9 mouse cellular contexts compared by ENCODE assay signal in genomic region chr8:70600473-70601270, GRCm38 (mm10). TPM values are rescaled to one million over a fixed set of nuclear protein-coding genes. Genes with fewer than 3 reads are reported as not detected.
DNase-seq lines count a peak whose midpoint lies in the region; ATAC-seq and TF ChIP-seq lines count a peak whose summit lies in the region.
"Had no signal": no experiment of that assay in that cellular context is flagged by ENCODE, and none has a peak within 500 bp of the region (broad histone marks: within the 10 kb centered on the region; RNA-seq: fewer than 3 reads in every experiment).

No protein-coding gene starts in this region.

- H3K4me2 ChIP-seq in forebrain, embryonic 13.5 days: peak overlapping the region; percentile 54
- H3K4me2 ChIP-seq in intestine, embryonic 15.5 days (replicated peaks): peak overlapping the region; percentile 50
- peak overlapping the region; percentile 57 for H3K4me2 ChIP-seq in liver, postnatal 0 days (ENCODE audit: low read depth, low read length)

- no peak for DNase-seq in left cerebral cortex, adult 2 months (ENCODE audit: extremely low spot score in 1 of 2, low spot score in 2 of 2)
- DNase-seq in left cerebral cortex, adult 9 months (ENCODE audit: low spot score in 2 of 2): no peak
- no peak for DNase-seq in liver, postnatal 0 days
- peak; percentile 50 for DNase-seq in retina, postnatal 1 day
- DNase-seq in left cerebral cortex, adult 18-20 months (ENCODE audit: low spot score in 2 of 2): no peak
- DNase-seq in gastrocnemius, adult 8-10 months (ENCODE audit: low spot score in 2 of 2): no peak

- peak overlapping the region; percentile 79 for H3K27ac ChIP-seq in left cerebral cortex, adult 2 months
- peak overlapping the region; percentile 93 for H3K27ac ChIP-seq in forebrain, embryonic 13.5 days
- peak overlapping the region; percentile 24; the same call in 1 of the 2 replicates for H3K27ac ChIP-seq in intestine, embryonic 15.5 days
- H3K27ac ChIP-seq in liver, postnatal 0 days (ENCODE audit: low read depth): peak overlapping the region; percentile 44; the same call in 1 of the 2 replicates

- no peak for TF ChIP-seq EP300 in liver, postnatal 0 days (IDR thresholded peaks at IDR 0.05; ENCODE audit: low read depth)

- H3K36me3 ChIP-seq in forebrain, embryonic 13.5 days (ENCODE audit: poor library complexity, severe bottlenecking): peaks cover 32% of the 10 kb centered on the region
- peaks cover 20% of the 10 kb centered on the region for H3K36me3 ChIP-seq in intestine, embryonic 15.5 days
- peaks cover 8% of the 10 kb centered on the region; the same call in 1 of the 2 replicates for H3K36me3 ChIP-seq in liver, postnatal 0 days (replicated peaks; ENCODE audit: insufficient read depth, low read length)

- H3K27me3 ChIP-seq in forebrain, embryonic 13.5 days: peaks cover 14% of the 10 kb centered on the region; the same call in 1 of the 2 replicates
- no peaks in the 10 kb centered on the region for H3K27me3 ChIP-seq in intestine, embryonic 15.5 days (replicated peaks)
- no peaks in the 10 kb centered on the region for H3K27me3 ChIP-seq in liver, postnatal 0 days (ENCODE audit: insufficient read depth, low read length)

- intact Hi-C loops in left cerebral cortex, adult 2 months (cut with DNase I): no loop called here

- H3K4me1 ChIP-seq in forebrain, embryonic 13.5 days: peaks cover 82% of the 10 kb centered on the region
- peaks cover 55% of the 10 kb centered on the region for H3K4me1 ChIP-seq in intestine, embryonic 15.5 days (replicated peaks)
- H3K4me1 ChIP-seq in liver, postnatal 0 days (ENCODE audit: insufficient read depth): peaks cover 20% of the 10 kb centered on the region

- 20% methylated on average over 10 of the region's 10 CpGs for WGBS in forebrain, embryonic 13.5 days
- 31% methylated on average over 10 of the region's 10 CpGs for WGBS in intestine, embryonic 15.5 days
- WGBS in liver, postnatal 0 days (ENCODE audit: insufficient replicate concordance): 45% methylated on average over 8 of the region's 10 CpGs

- no peaks in the 10 kb centered on the region for H3K9me3 ChIP-seq in forebrain, embryonic 13.5 days (replicated peaks)
- no peaks in the 10 kb centered on the region for H3K9me3 ChIP-seq in intestine, embryonic 15.5 days
- H3K9me3 ChIP-seq in liver, postnatal 0 days (ENCODE audit: low read length): no peaks in the 10 kb centered on the region

- TF ChIP-seq CTCF in left cerebral cortex, adult 2 months (IDR thresholded peaks at IDR 0.05): no peak
- TF ChIP-seq CTCF in liver, postnatal 0 days (IDR thresholded peaks at IDR 0.05; ENCODE audit: low read depth): no peak

- peak overlapping the region; percentile 47; the same call in 1 of the 2 replicates for H3K9ac ChIP-seq in forebrain, embryonic 13.5 days
- peak overlapping the region; percentile 5; the same call in 1 of the 2 replicates for H3K9ac ChIP-seq in intestine, embryonic 15.5 days
- no peak overlapping the region; the same call in 1 of the 2 replicates for H3K9ac ChIP-seq in liver, postnatal 0 days (replicated peaks)

- ATAC-seq in forebrain, embryonic 13.5 days: peak; percentile 9
- no peak for ATAC-seq in intestine, embryonic 15.5 days
- peak; percentile 7; the same call in 1 of the 2 replicates for ATAC-seq in liver, postnatal 0 days

- H3K4me3 ChIP-seq in left cerebral cortex, adult 2 months: peak overlapping the region; percentile 9; the same call in 1 of the 2 replicates
- peak overlapping the region; percentile 21 for H3K4me3 ChIP-seq in forebrain, embryonic 13.5 days
- H3K4me3 ChIP-seq in intestine, embryonic 15.5 days (replicated peaks): 0 out of 2 replicates have a peak overlapping the region, but pooled peaks have one; percentile 4
- H3K4me3 ChIP-seq in liver, postnatal 0 days (ENCODE audit: low read depth, low read length): no peak overlapping the region

RNA-seq across cellular contexts. Expression of gene Isyna1, which starts 6.5 kb away (rescaled TPM):
- 10 to 100 TPM; 52.9 to 55.3 TPM for total RNA-seq in left cerebral cortex, adult 2 months (2021)
- 87.1 and 105 TPM in 2 replicates for polyA plus RNA-seq in forebrain, embryonic 13.5 days (2015; fragmentation: Nextera tagmentation; extraction: Ambion mirVana)
- polyA plus RNA-seq in intestine, embryonic 15.5 days (2015; fragmentation: Nextera tagmentation; extraction: Ambion mirVana): 123 and 130 TPM in 2 replicates
- polyA plus RNA-seq in liver, postnatal 0 days (2015; fragmentation: Nextera tagmentation; extraction: Ambion mirVana): 18.8 and 21.6 TPM in 2 replicates
- 10 to 100 TPM; 50.4 to 60.8 TPM for total RNA-seq in left cerebral cortex, adult 18-20 months (2021)
- 1 to 10 TPM; 1.9 to 3.4 (median 2.4) TPM for total RNA-seq in gastrocnemius, adult 8-10 months (2022)

RNA-seq across cellular contexts. Expression of gene Ssbp4, which starts 8.0 kb away (rescaled TPM):
- 100 to 1,000 TPM; 221 to 261 TPM for total RNA-seq in left cerebral cortex, adult 2 months (2021)
- polyA plus RNA-seq in forebrain, embryonic 13.5 days (2015; fragmentation: Nextera tagmentation; extraction: Ambion mirVana): 81.9 and 101 TPM in 2 replicates
- 86.9 and 91.7 TPM in 2 replicates for polyA plus RNA-seq in intestine, embryonic 15.5 days (2015; fragmentation: Nextera tagmentation; extraction: Ambion mirVana)
- 32.5 and 35.4 TPM in 2 replicates for polyA plus RNA-seq in liver, postnatal 0 days (2015; fragmentation: Nextera tagmentation; extraction: Ambion mirVana)
- 100 to 1,000 TPM; 250 to 264 TPM for total RNA-seq in left cerebral cortex, adult 18-20 months (2021)
- total RNA-seq in gastrocnemius, adult 8-10 months (2022): 10 to 100 TPM in 3 of 4 experiments, 1 to 10 TPM in 1; 8.5 to 19.2 (median 10.4) TPM

RNA-seq across cellular contexts. Expression of gene Lrrc25, which starts 15.3 kb away (rescaled TPM):
- under 1 TPM; 0.70 to 0.96 TPM for total RNA-seq in left cerebral cortex, adult 2 months (2021)
- polyA plus RNA-seq in forebrain, embryonic 13.5 days (2015; fragmentation: Nextera tagmentation; extraction: Ambion mirVana): 0.65 and 0.68 TPM in 2 replicates
- 2.4 and 2.5 TPM in 2 replicates for polyA plus RNA-seq in intestine, embryonic 15.5 days (2015; fragmentation: Nextera tagmentation; extraction: Ambion mirVana)
- polyA plus RNA-seq in liver, postnatal 0 days (2015; fragmentation: Nextera tagmentation; extraction: Ambion mirVana): 9.8 and 10.4 TPM in 2 replicates
- total RNA-seq in left cerebral cortex, adult 18-20 months (2021): 1 to 10 TPM in 1 of 2 experiments, under 1 TPM in 1; 0.70 to 1.0 TPM
- total RNA-seq in gastrocnemius, adult 8-10 months (2022): under 1 TPM in 3 of 4 experiments, not detected in 1; 0.17 to 0.49 (median 0.22) TPM

RNA-seq across cellular contexts. Expression of gene Gdf15, which starts 31.6 kb away (rescaled TPM):
- total RNA-seq in left cerebral cortex, adult 2 months (2021): not detected
- 0.15 TPM in 1 of 2 replicates, not detected in the other for polyA plus RNA-seq in forebrain, embryonic 13.5 days (2015; fragmentation: Nextera tagmentation; extraction: Ambion mirVana)
- polyA plus RNA-seq in intestine, embryonic 15.5 days (2015; fragmentation: Nextera tagmentation; extraction: Ambion mirVana): 2.3 and 2.9 TPM in 2 replicates
- 2.1 and 2.3 TPM in 2 replicates for polyA plus RNA-seq in liver, postnatal 0 days (2015; fragmentation: Nextera tagmentation; extraction: Ambion mirVana)
- total RNA-seq in left cerebral cortex, adult 18-20 months (2021): not detected
- total RNA-seq in gastrocnemius, adult 8-10 months (2022): under 1 TPM in 1 of 4 experiments, not detected in 3; 0.24 TPM
- total RNA-seq: left cerebral cortex, postnatal 10 days had no signal

RNA-seq across cellular contexts. Expression of gene Pgpep1, which starts 59.5 kb away (rescaled TPM):
- 10 to 100 TPM; 15.5 to 17.5 TPM for total RNA-seq in left cerebral cortex, adult 2 months (2021)
- 64.6 and 80.8 TPM in 2 replicates for polyA plus RNA-seq in forebrain, embryonic 13.5 days (2015; fragmentation: Nextera tagmentation; extraction: Ambion mirVana)
- 58.0 and 74.2 TPM in 2 replicates for polyA plus RNA-seq in intestine, embryonic 15.5 days (2015; fragmentation: Nextera tagmentation; extraction: Ambion mirVana)
- polyA plus RNA-seq in liver, postnatal 0 days (2015; fragmentation: Nextera tagmentation; extraction: Ambion mirVana): 31.0 and 32.2 TPM in 2 replicates
- total RNA-seq in left cerebral cortex, adult 18-20 months (2021): 10 to 100 TPM; 11.6 to 17.9 TPM
- total RNA-seq in gastrocnemius, adult 8-10 months (2022): 10 to 100 TPM; 13.6 to 19.0 (median 15.7) TPM

Comparison
In these comparisons a context has a peak if more than half of its experiments do, and no peak if none do; other contexts are left out.
1. H3K27ac ChIP-seq: peak in every context shown above with its lines; median percentile 93 in forebrain, embryonic 13.5 days; 79 in left cerebral cortex, adult 2 months; 44 in liver, postnatal 0 days; 24 in intestine, embryonic 15.5 days.
2. RNA of gene Isyna1, which starts 6.5 kb away (total RNA-seq): 50.4 to 60.8 TPM in left cerebral cortex, adult 18-20 months and 52.9 to 55.3 TPM in left cerebral cortex, adult 2 months; 1.9 to 3.4 TPM in gastrocnemius, adult 8-10 months; every median in the first group is over 10 times any median in the second.
3. RNA of gene Ssbp4, which starts 8.0 kb away (total RNA-seq): 250 to 264 TPM in left cerebral cortex, adult 18-20 months and 221 to 261 TPM in left cerebral cortex, adult 2 months; 8.5 to 19.2 TPM in gastrocnemius, adult 8-10 months; every median in the first group is over 10 times any median in the second.
4. Peak in every context shown above with its lines, with median percentiles within 50 percentile points of each other: H3K4me2 ChIP-seq.